Mouse (Mus musculus) bone marrow macrophage, adult 2 months (primary cell): Measurements from ENCODE around the gene Rai14.

ENCODE experiments used
- CTCF ChIP-seq: IDR thresholded peaks from 2 replicates; pipeline ENCODE4 v1.5.1; 2012; ENCODE audit warnings: low read depth, mild to moderate bottlenecking, low read length, moderate library complexity
- POLR2A ChIP-seq: IDR thresholded peaks from 2 replicates; pipeline ENCODE4 v1.6.1; 2012; ENCODE audit warnings: mild to moderate bottlenecking, low read depth, low read length, borderline replicate concordance

DNA sequence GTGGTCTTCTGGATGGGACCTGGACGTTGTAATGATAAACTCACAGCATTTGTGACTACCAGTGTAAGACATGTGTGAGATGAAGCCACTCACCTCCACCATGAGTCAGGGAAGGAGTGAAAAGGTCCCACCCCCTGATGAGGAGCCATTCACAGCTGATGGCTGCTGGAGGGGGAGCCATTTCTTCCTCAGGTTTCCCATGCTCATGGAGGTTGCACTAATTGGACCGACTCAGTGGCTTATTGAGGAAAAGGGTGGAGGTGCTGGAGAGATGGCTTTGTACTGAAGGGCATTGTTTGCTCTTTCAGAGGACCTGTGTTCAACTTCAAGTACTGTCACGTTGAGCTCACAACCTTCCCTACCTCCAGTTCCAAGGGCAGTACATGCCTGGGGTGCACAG lies 10.4 kb upstream of the Rai14 start:
- no peak for TF ChIP-seq CTCF
- TF ChIP-seq POLR2A = no peak
